Mouse (Mus musculus) right cerebral cortex, postnatal 10 days (tissue): ENCODE data around the gene Crygn.

Experiments
- DNase-seq, 2 experiments: peaks; one replicate each; pipeline ENCODE4 v3.0.0; 2021; ENCODE audit warnings: low spot score in 2 of 2

Crygn gene

GRCm38 (mm10) chr5:24747533-24747932 is 10.3 kb downstream of the Crygn start:
- no peak for DNase-seq

- DNase-seq, result no peak
Measured at GRCm38 (mm10) chr5:24743956-24744355, 13.9 kb downstream of the Crygn start.

- no peak for DNase-seq
Measured at GRCm38 (mm10) chr5:24741172-24741885, 16.5 kb downstream of the Crygn start.

GRCm38 (mm10) chr5:24739141-24739753 is 18.6 kb downstream of the Crygn start:
- peak; percentile 68 to 73 for DNase-seq

- no peak for DNase-seq
Measured at GRCm38 (mm10) chr5:24738517-24738916, 19.3 kb downstream of the Crygn start.

- DNase-seq, result no peak
Measured at GRCm38 (mm10) chr5:24737595-24737994, 20.2 kb downstream of the Crygn start.

- no peak for DNase-seq
Measured at GRCm38 (mm10) chr5:24733771-24734426, 23.9 kb downstream of the Crygn start.

GRCm38 (mm10) chr5:24733134-24733533 is 24.7 kb downstream of the Crygn start:
- DNase-seq, result no peak

- no peak for DNase-seq
Measured at GRCm38 (mm10) chr5:24730986-24731385, 26.8 kb downstream of the Crygn start.

GRCm38 (mm10) chr5:24730488-24730871 is 27.3 kb downstream of the Crygn start, which contains the start of gene Wdr86:
TSS of gene Wdr86 (minus strand) at chr5:24730727.
- DNase-seq, result no peak

- DNase-seq, result no peak
Measured at GRCm38 (mm10) chr5:24729797-24730487, 27.9 kb downstream of the Crygn start.

- DNase-seq, result no peak
Measured at GRCm38 (mm10) chr5:24726901-24727836, 30.6 kb downstream of the Crygn start.

GRCm38 (mm10) chr5:24725897-24726296 is 31.9 kb downstream of the Crygn start:
- no peak for DNase-seq

GRCm38 (mm10) chr5:24724805-24725204 is 33.0 kb downstream of the Crygn start:
- DNase-seq, result no peak

- DNase-seq, result no peak
Measured at GRCm38 (mm10) chr5:24724270-24724634, 33.6 kb downstream of the Crygn start.

GRCm38 (mm10) chr5:24723527-24724269 is 34.1 kb downstream of the Crygn start:
- no peak for DNase-seq

- DNase-seq, result no peak
Measured at GRCm38 (mm10) chr5:24719852-24720251, 38.0 kb downstream of the Crygn start.

GRCm38 (mm10) chr5:24718076-24718475 is 39.7 kb downstream of the Crygn start:
- no peak for DNase-seq

GRCm38 (mm10) chr5:24713987-24714386 is 43.8 kb downstream of the Crygn start:
- no peak for DNase-seq

GRCm38 (mm10) chr5:24713199-24713598 is 44.6 kb downstream of the Crygn start:
- peak; percentile 70 to 77 for DNase-seq

GRCm38 (mm10) chr5:24711615-24712014 is 46.2 kb downstream of the Crygn start:
- no peak for DNase-seq
